Mouse (Mus musculus): Measurements from ENCODE around the gene Dnah17.

- TF ChIP-seq POLR2A (IDR thresholded peaks at IDR 0.05; ENCODE audit: insufficient read depth, low read depth, low read length), result no peak
- no peak for TF ChIP-seq CTCF (IDR thresholded peaks at IDR 0.05)
- no peak for TF ChIP-seq EP300 (IDR thresholded peaks at IDR 0.05; ENCODE audit: insufficient read depth, low read depth, low read length)
Observed at GRCm38 (mm10) chr11:118158753-118159152, 28.3 kb upstream of the Dnah17 start.

Measured in heart, adult 2 months (tissue).